Mouse (Mus musculus) lung, postnatal 4 days (tissue): ENCODE results near the gene Stom.

Source experiments
- DNase-seq, 2 experiments: peaks; one replicate each; pipeline ENCODE4 v3.0.0; 2021

Stom gene

DNA sequence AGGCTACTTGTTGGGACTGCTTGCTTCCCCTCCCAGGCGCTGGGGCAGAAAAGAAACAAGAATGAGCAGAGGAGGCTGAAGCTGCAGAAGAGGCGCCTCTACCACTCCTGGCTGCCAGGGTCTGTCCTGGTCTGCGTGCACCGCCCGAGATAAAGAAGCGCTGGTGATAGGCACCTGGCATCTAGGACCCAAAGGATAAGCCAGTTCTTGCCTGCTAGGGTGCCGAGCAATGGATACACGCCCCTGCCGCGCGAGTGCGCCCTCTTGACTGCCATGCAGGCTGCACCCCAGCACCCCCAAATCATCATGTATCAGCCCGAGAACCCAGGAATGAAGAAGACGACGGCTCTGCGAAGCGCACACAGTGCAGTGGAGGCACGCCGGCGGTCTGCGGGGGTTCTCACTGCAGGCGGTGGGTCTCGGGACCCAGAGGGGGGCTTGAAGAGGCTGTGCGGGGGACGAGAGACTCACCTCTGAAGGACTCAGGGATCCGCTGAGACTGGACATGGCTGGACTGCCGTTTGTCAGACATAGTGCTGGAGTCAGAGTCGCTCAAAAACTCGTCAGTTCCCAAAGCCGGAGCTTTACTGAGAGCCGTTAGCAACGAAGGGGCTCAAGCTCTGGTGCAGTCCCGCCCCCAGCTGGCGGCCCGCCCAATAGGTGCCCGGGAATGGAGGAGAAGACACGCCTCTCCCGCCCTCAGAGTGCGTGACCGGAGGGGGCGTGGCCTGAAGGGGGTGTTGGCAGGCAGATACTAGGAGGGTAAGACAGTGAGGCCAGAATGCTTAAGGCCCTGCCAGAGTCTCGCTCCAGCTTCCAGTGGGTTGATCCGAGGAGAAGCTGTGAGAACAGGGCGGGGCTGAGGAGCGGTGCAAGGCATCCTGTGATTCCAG is at the start of gene Stom:
Stom (minus strand) TSS at position 589 of the 893 bp plus-strand sequence.
- DNase-seq = peak; percentile 100

DNA sequence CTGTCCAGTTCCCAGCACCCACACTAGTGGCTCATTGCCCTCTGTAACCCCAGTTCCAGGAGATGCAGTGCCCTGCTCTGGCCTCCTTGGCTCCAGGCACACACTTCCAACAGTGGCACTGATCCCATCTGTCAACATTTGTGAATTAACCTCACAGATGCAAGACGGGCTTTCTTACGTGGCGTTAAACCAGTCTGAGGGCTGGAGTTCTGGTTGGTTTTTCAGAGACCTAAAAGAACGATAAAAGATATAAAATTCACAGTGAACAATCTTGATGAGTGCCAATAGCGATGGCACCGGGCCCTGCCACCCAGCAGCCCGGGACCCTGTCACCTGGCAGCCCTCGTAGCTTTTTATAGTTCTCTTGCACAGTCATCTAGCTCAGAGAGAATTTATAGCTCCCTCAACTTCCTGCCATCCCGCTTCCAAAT is 48.7 kb upstream of the Stom start:
- DNase-seq = no peak

DNA sequence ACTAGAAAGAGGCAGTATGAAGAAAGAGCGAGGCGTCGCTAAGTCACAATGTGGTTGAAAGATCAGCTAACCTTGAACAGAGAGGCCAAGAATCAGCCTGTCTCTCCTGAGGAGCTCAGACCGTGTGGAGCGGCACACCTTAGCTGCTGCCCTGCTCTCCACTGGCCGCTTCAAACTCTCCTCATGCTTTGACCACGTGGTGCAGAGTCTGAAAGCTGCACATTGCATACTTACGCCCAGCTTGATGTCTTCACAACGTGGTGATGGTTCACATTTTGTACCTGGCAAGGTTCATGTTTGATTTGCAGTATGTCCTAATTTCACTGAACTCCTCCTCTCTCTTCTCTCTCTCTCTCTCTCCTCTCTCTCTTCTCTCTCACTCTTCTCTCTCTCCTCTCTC is 42.5 kb upstream of the Stom start:
- DNase-seq = no peak

DNA sequence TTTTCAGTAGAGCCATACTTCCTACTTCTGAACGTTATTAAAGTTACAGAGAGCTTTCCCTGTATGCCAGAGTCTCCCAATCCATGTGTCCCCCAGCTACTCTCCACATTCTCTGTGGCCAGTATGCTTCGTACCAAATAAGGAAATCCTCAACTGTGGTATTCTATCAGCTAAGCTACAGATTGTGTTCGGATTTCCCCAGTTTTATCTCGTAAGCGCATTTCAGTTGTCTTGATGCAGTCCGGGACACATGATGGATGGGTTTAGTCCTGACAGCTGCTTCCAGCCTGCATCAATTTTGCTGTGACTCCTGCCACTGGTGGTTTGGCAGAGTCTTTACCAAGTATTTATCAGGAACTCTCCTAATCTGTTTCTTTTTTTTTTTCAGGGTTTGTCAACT is 40.8 kb upstream of the Stom start:
- no peak for DNase-seq

DNA sequence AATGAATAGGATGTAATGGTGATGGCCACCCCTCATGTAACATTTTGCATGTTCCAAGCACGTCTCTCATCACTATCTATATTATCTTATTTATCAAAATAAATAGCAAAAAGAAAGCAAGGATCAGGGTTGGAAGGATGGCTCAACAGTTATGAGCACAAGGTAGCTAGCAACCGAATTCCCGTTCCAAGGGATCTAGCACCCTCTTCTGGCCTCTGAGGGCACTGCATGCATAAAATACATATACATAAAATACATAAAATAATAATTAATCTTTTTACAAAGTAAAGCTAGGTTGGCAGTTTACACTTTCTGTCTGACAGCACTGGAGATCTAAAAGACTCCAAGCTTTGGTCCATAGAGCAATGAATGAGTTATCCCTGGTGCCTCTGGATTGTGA is 36.2 kb upstream of the Stom start:
- DNase-seq = peak in 1 of 2 experiments; percentile 43

DNA sequence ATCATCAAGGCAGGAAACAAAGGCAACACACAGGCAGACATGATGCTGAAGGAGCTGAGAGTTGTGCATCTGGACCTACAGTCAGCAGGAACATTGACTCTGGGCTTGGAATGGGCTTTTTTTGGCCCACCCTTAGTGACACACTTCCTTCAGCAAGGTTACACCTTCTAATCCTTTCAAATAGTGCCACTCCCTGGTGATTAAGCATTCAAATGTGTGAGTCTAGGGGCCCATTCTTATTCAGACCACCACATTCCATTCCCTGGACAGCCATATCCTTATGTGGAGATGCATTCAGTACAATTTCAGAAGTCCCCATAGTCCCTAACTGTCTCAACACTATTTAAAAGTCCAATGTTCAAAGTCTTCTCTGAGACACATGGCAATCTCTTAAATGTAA is 33.9 kb upstream of the Stom start:
- no peak for DNase-seq

DNA sequence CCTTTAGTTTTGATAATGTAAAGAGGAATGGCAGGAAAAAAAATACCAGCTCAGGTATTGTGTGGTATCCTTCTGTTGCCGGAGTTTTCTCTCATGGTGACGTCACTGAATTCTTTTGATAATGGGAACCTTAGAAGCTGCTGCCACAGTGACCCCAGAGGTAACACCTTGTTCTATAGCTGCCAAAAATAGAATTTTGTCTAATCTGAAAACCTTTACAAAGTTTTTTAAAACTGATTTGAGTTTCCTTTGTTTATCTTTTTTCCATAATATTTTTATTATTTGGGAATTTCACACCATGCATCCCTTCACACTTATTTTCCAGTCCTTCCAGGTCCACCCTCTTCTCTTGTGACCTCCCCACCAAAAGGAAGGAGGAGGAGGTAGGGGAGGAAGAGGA is 30.9 kb upstream of the Stom start, which contains the start of gene 4930568D16Rik:
4930568D16Rik (minus strand) TSS at position 101 of the 400 bp plus-strand sequence.
- DNase-seq = no peak

DNA sequence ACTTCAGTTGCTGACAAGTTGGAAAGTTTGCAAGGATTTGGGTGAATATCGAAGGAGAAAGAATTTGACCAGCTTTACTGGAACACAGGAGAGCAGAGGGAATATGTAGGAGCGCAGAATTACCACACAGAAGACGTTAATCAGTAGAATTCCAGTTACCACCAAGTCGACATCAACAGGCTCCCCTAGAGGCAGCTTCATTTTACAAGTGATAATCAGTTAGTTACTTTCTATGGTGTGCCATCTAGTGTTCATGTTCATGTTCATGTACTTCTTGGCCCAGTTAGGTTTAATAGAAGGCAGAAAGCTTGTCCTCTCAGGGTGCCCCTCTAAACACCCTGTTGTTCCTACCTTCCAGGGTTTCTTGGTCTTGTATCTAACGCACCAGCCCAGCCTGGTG is 12.4 kb upstream of the Stom start:
- no peak for DNase-seq

DNA sequence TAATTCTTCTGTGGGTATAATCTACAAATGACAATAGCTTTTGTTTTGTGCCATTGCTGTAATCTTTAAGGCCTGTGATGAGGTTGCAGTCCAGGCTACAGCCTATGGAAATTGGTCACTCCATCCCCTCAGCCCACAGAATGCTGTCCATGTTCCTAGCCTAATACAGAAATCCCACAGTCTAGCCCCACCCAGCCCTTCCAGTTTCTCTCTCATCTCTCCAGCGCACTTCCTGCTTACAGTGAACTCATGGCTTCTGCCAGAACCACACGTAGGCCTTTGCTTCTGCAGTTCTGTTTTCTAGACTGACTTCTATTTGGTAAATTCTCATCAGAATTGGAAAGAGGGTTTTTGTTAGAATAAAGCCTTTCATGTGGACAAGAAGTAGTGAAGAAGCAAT is 9.2 kb upstream of the Stom start:
- no peak for DNase-seq

DNA sequence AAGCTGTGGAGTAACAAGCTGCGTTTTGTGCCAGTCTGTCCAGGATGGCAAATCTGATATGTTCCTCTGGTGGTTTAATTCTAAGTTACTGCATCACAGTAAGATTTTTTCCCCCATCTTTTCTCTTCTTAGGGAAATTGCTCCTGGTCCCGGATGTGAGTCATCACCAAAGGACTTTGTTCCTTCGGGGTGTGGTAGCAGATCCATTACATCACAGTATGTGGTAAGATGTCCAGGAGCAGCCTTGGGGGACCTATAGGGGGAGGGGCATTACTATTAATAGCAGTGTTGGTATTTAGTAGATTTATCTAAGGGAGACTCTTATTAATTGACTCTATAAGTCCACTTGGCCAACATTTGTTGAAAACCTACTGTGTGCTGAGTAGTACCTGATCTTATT is 5.8 kb upstream of the Stom start:
- DNase-seq = no peak

DNA sequence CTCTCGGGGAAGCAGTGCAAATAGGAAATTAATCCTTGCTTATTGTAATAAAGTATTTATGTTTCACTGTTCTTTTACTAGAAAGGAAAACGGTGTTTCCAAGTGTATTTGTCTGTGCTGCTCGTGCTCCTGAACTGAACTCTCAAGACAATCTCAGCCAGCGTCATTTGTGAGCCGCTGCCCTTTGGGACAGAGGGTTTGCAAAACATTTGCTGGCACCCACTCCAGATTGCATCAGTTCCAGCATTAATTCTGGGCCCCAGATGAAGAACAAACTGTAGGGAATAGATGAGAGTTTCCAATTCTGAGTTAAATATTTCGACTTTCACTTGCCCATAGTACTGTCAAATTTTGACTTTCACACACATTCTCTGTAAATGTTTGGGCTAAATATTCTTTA is 1.9 kb upstream of the Stom start:
- DNase-seq = peak; percentile 62 to 69

DNA sequence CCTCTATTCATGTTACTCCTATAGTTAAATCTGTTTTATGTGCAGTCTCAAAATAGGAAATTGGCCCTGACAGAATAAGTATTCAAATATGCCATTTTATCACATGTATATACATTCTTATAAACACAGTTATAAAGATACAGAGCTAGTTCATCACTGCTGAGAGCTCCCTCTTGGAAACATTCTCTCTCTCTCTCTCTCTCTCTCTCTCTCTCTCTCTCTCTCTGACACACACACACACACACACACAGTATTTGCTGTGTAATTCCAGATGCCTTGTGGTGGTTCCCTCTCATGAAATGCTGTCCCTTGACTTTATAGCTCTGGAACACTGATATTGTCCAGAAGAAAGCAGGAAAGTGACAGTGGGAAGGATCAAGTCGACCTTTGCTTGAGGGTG is 1.3 kb upstream of the Stom start:
- no peak for DNase-seq

DNA sequence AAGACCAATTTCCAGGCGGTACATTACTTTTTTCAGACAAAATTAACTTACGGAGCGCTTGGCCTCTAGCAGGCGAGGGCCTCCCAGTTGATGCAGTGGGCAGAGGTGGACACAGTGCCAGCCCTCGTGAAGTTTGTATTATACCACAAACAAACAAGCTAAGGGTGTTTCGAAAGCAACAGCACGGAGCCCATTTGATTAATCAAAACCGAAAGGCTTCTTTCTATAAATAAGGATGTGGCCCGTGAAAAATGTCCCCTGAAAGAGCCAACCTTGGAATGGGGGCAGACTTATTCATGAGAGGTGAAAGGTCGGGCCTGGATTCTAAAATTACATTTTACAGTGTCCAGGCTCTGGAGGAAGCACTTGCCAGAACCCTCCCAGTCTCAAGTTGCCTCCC is 643 bp upstream of the Stom start:
- DNase-seq = no peak

DNA sequence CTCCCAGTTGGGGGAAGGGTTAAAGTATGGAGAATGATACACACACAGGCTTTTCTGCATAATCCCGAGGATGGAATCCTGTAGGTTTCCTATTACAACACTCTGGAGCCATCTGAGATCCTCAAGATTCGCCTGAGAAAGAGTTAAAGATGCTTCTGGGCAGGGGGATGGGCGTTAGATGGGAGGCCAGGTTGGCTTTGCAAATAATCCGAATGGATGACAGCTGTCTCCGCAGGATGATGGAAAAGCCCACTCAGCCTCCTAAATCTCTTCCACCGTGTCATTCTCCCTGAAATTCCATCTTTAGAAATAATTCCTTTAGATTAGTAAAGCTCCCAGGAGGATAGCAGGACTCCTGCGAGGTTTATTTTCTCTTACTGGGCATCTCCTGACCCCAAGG is 1.2 kb downstream of the Stom start:
- no peak for DNase-seq

DNA sequence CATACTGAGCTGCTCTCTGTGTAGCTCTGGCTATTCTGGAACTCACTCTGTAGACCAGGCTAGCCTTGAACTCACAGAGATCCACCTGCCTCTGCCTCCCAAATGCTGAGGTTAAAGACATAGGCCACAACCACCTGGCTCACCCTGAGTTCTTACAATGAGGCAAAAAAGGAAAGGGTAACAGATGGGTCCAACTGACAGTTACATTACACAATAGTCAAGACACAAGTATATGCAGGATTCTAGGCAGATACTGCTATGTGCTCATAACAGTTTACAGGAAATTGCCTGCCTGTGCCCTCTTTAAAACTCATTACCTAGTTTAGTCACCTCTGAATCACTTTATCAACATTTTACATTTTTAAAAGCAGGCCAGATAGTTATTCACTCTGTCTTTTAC is 3.1 kb downstream of the Stom start:
- no peak for DNase-seq

DNA sequence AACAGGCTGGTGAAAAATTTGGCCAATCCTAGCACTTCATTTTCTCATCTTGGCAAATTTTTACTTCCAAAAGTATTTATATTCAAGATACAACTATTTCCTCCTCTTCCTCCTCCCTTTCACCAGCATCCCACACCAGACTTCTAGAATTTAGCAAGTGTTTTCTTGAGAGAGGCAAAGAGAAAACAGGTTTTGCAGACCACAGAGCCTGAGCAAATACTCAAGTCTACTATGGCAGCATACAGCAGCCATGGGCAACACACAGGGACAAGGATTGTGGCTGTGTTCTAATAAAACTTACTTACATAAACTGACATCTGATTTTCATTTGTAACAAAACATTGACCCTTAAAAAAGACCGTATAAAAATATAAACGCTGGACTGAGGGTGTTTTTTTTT is 5.6 kb downstream of the Stom start:
- no peak for DNase-seq

DNA sequence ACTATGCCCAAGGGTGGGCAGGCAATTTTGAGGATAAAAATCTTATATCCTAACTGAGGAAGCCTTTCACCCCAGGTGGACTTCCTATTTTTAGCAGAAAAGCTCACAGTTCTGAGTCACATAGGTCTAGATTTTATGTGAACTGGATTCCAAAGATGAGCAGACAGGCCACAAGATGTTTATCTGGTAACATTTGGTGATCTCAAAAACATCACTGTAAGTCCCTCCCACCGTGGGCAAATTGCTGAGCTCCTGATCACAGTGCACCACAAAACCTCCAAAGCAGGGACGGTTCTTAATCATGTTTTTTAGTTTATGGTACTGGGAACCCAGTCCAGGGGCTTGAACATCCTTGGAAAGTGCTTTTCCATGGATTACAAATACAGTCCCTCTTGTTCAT is 7.7 kb downstream of the Stom start:
- no peak for DNase-seq

DNA sequence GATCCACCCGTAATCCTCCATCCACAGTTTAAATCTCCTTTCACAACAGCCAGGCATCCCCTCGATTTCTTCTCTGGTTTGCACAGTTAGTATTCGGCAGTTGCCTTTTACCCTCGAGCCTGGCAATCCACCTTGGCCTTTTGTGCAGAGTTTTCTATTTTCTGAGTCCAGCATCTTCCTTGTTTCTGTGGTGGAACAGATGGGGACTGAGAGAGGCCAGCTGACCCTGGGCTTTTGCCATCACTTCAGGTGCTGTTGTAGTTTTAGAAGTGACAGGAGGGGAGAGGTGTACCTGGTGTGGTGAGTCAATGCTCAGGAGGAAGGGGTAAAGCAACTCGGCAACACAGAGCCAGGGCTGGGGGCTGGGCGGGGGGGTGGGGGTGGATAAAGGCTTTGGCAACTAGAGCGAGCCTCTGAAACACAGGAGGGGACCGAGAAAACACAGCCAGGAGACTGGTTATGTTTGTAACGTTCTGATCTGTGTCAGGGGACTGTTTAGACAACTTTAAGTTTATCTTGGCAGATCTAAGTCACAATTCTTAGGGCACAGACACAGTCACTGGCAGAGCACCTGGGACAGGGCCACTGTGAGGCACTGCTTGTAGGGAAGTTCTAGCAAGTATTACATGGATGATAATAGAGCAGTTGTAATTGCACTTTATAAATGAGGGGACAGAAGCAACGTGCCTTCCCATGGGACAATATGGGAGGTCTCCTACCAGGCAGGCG is 8.5 kb downstream of the Stom start:
- DNase-seq = no peak

DNA sequence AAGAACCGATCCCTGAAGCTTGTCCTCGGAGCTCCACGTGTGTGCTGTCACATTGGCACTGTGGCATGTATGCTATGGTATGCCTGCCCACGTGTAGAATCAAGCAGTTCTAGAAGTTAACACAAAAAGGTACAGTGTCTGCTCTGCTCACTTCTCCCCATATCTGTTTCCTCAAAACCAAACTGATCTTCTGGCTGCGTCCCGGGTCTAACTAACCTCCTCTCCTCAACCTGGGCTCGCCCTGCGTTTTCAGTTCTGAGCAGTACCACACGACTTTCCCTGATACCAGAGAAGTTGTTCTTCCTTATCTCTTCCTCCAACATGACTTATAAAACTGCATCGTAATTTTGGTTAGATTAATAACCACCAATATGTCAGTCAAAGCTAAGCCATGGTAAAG is 9.2 kb downstream of the Stom start:
- no peak for DNase-seq

DNA sequence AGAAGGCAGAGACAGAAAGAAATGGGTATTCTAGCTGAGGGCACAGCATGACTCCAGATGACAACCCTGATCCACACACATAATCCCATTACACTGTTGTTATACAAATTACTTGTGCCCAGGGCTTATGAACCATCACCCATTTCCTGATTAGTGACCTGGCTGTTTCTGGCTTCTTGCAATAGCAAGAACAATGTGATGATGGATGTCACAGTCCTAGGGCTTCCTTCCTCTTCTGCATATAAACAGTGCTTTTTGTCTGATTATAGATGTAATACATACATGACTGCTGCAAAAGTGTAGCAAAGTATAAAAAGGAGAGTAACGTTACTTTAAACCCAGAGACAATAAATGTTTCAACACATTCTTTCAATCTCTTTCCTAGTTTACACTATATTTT is 9.8 kb downstream of the Stom start:
- no peak for DNase-seq

DNA sequence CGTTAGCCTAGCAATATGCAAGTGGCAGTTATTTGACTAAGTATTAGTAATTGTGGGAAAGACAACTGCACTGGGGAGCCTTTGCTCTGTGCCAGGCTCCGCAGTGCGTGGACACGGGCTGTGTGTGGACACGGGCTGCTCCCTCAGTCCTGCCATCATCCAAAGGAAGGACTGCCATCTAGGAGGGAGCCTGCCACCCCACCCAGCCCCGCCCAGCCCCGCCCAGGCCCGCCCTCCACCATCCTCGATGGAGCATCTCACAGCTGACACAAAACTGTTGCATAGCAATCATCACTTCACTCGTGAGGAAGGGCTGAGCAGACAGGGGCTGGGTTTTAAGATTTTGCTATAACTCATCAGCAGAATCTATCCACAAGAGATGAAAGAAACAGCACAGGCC is 10.8 kb downstream of the Stom start:
- DNase-seq = no peak

DNA sequence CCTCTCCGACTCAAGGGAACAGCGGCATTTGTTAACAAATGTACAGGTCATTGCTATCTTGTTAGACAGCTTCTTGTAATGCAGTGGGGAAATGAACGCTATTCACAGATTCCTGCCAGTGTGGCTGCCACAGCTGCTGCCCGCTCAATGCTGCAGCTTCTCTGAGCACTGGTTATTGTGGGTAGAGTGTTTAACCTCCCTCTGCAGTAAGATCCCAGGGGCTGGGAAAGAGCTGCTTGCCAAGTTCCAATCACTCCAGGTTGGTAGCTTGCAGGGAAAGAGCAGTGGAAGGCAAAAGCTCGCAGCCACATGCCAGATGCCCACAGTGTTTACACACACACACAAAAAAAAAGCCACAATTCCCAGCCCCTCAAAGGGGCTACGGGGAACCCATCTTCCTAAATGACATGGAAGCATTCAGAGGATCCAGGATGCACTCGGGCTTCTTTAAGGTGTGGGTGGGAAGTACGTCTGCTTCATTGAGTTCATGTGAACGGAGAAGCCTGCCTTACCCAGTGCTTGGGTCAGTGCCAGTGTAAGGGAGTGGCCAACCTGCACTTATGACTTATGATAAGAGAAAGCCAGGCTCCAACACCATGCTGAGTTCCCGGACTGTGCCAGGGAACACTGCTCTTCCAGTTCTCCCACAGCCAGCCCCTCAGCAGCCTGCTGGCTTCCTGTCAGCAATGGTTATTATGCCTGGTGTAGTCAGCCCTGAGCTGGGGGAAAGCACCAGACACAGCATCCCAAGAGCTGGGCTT is 14.2 kb downstream of the Stom start:
- DNase-seq = peak; percentile 69 to 76

DNA sequence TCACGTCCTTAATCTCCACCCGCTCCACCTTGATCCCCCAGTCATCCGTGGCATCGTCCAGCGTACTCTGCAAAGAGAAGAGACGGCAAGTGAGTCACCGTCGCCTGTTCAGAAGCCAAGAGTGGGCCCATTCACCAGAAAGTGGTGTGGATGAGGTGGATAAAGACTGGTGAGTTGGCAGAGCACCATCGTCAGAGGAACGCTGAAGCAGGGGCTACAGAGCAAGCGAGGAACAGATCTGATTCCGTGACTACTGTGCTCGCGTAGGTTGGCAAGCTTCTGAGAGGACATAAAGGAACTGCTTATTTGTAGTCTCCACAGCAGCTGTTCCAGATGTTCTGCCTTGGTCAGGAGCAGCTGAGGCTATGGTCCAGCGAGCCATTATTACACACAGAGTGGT is 16.4 kb downstream of the Stom start:
- DNase-seq = no peak

DNA sequence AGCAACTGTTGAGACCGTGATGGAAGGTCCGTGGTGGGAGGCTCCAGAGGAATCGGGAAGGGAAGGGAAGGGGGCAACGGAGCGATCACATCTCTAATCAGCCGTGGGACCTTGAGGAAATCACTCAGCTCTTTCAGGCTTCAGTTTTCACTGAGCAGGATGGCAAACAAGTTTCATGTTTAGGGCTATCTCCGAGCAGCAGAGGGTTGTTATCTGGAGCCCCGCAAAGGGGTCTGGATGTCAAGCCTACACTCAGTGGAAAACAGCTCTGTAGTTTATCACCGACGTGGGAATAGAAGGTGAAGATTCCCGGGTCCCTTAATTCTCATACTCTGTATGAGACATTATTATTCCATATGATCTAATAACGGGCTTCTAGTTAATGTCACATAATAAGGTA is 18.4 kb downstream of the Stom start:
- DNase-seq = no peak
